Mouse (Mus musculus): ENCODE results near the gene Gm10337.
A peak's percentile ranks its signal among the peaks of the same experiment; 100 is the strongest.

Gm10337 gene

GRCm38 (mm10) chr15:102517976-102518858 is 14.7 kb downstream of the Gm10337 start, which contains the start of gene Tarbp2:
TSS of gene Tarbp2 (plus strand) at chr15:102518192.
- peak; percentile 100 for DNase-seq

DNA sequence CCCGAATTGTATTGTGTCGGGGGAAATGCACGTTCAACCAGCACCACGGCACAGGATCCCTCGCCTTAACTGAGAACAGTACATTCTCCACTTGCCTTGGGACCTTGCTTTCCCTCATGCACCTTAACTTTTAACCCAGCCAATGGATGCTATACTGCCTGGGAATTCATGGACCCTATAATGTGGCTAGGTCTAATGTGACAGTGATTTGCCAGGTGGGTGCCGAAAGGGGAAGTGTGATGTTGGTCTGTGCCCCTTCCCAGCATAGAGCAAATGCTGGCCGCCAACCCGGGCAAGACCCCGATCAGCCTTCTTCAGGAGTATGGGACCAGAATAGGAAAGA is 15.3 kb downstream of the Gm10337 start:
- DNase-seq, result no peak

GRCm38 (mm10) chr15:102519211-102520141 is 16.0 kb downstream of the Gm10337 start:
- DNase-seq, result no peak

GRCm38 (mm10) chr15:102520416-102520815 is 16.9 kb downstream of the Gm10337 start:
- no peak for DNase-seq

DNA sequence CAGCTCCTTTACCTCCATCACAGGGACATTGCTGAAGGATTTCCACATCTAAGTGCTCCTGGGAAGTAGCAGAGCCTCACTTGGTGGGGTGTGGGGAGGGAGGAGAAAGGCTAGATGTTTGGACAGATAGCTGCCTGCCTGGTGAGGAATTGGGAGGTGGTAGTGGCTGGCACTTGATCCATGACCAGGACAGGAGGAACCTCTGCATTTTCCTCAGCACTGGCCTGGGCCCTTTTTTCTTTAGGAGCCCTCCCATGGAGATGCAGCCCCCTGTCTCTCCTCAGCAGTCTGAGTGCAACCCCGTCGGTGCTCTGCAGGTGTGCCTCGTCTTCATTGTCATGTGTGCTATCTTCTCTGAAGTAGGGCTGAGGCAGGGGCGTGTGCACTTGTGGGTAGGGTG is 18.0 kb downstream of the Gm10337 start:
- DNase-seq, result no peak

- DNase-seq, result peak; percentile 59 to 70
These were observed 21.5 kb downstream of the Gm10337 start, which contains the start of gene Npff for GRCm38 (mm10) chr15:102524892-102525485. TSS of gene Npff (minus strand) at chr15:102524942.

GRCm38 (mm10) chr15:102526111-102527002 is 22.8 kb downstream of the Gm10337 start:
- no peak for DNase-seq

DNA sequence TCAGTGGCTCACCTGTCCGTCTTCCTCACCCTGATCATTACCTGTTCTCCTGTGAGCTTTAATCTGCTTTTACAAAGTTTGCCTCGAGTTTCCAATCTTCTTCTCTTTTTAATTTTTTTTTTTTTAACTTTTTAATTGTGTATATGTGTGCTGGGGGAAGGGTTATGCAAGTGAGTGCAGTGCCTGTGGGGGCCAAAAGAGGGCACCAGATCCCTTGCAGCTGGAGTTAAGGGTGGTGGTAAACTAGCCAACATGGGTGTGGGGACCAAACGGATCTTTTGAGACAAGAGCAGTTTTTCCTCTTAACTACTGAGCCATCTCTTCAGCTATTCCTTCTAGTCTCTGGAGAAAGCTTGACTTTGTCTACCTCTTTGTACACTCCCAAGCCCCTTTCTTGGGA is 24.4 kb downstream of the Gm10337 start:
- DNase-seq, result no peak

DNA sequence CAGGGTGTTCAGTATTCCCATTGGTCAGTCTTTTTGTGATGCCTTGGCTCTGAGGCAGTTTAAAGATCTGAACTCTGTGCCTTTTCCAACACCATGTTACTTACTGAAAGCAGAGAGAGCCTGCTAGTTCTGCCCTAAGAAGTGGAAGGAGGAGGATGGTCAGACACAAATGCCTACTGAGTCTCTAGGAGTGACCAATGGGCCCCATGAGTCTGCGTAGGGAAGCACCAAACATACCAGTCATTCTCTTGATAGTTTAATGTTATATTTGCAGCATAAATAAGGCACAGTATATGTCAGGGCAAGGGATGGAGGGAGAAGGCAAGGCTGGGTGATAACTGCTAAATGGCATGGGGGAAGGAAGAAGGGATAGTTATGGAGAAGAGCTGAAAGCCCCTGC is 24.9 kb downstream of the Gm10337 start:
- no peak for DNase-seq

GRCm38 (mm10) chr15:102530566-102530965 is 27.0 kb downstream of the Gm10337 start:
- DNase-seq, result no peak

GRCm38 (mm10) chr15:102531586-102531985 is 28.1 kb downstream of the Gm10337 start:
- no peak for DNase-seq

DNA sequence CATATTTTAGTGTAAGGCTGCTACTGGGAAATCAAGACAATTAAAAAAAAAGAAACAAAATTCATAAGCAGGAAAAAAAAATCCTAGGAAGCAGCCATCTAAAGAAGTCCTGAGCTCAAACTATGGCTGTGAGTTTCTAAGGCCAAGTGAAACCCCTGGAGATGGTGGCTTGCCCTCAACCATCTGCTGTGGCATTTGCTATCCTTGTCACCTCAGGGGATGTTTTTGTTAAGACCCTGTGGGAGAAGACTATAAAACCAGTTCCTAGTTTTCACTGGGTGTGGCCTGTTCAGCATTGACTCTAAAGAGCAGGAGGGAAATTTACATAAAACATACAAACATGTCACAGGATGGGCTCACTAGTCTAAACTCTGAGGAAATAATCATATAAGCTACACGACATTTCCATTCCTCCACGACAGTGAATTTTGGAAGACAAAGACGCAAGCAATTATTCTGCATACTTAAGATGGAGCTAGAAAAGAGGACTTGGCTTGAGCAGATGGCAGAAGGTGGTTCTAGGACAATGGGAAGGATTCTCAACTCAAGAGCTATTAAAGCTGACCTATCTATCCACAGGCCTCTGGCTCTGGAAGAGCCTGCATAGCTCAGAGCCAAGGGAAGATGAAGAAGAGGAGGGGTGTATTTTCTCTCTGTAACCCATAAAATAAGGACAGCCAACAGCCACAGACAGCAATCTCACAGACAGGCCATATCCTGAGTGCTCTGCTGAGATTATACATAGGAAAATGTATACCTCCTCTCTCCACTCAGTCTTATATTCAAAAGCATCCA is 28.8 kb downstream of the Gm10337 start:
- DNase-seq, result no peak

DNA sequence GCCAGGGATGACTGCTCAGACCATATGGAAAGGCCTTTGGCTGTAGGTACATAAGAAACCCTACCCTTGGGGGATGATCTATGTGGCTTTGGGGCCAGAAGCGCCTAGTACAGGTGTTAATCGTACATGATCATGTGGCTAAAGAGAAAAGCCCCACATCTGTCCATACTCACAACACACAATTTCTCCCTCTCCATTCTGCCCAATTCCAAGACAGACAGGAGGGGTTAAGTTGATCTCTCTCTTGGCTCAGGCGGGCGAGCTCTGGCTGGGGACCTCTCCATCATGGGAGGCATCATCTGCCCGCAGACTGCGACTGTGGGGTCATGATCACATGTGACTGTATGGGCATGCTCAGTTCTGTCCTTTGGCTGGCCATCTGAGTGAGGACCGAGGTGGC is 30.4 kb downstream of the Gm10337 start:
- no peak for DNase-seq

DNA sequence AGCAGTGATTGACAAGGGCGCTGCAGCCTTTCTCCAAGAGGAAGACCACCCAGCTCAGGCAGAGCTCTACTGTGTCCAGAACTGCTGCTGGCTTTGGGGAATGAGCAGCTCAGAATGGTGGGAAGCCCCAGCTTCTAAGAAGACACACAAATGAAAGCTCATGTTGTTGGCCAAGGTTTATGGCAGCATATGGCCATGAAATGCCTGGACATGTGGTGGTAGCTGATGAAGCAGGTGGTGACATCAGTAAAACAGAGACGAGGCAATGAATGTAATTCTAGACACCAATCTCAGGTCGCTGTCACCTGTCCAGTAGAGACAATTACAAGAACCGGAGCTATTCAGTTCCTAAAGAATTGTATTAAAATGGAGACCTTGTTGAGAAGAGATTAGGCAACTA is 41.3 kb downstream of the Gm10337 start:
- no peak for DNase-seq

DNA sequence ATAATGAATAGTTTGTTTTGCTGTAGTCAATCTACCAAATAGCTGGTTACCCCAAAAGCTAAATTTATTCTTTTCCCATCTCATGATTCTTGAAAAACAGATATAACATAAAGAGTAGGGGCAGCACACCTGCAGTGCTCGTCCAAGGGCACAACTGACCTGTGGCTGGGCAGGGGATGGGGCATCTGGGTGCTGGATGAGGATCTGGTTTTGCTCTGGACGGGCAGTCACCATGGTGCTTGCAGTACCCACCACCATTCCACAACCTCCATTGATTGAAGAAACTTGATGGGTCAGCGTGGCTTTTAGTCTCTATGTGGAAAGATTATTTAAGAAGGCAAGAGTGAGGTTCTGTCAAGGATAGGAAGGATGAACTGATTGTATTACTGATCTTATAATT is 42.7 kb downstream of the Gm10337 start:
- no peak for DNase-seq

GRCm38 (mm10) chr15:102546677-102547427 is 43.3 kb downstream of the Gm10337 start:
- DNase-seq, result peak; percentile 44 to 66

DNA sequence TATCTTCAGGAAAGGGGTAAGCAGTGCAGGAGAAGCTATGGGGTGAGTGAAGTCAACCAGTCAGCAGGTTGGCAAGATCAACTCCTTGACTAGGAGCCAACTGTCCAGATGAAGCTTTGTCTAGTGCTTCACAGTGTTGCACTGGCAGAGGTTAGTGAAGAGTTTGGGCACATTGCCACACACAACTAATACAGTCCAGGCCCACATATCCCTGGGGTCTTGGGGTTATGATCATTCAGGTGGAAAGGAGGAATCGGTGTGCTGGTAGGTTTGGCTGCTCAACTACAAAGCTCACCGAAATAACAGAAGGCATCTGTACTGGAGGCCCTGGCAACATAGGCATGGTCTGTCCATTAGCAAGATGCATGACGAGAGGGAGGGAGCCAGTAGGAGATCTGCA is 44.0 kb downstream of the Gm10337 start:
- no peak for DNase-seq

- no peak for DNase-seq
These were observed 49.1 kb downstream of the Gm10337 start for GRCm38 (mm10) chr15:102552599-102552998.
